Mouse (Mus musculus) heart, postnatal 14 days (tissue): ENCODE measurements around the gene Dnm2. TPM values are rescaled to one million over a fixed set of nuclear protein-coding genes. Genes with fewer than 3 reads are reported as not detected.

Source experiments
- DNase-seq, 2 experiments: peaks; one replicate each; pipeline ENCODE4 v3.0.0; 2021 to 2022
- intact Hi-C: fragments of 180-260 bp; cut with DNase I; formaldehyde crosslinking; loops from one replicate; pipeline ENCODE4 v1.15.1; 2025
- long read RNA-seq, 2 experiments: library from polyadenylated mRNA; stranded (forward); transcript quantifications; one replicate each; pipeline ENCODE4 v2.0.0; 2021
- total RNA-seq, 2 experiments: library from RNA; stranded (reverse); gene quantifications; 2 replicates each; pipeline ENCODE4 v1.2.3; 2021

Gene Dnm2
- total RNA-seq: 10 to 100 TPM; 78.3 to 81.6 TPM
- long read RNA-seq, experiment 1, transcript Dnm2-201 (21 exons, 3,502 nt): minor isoform, 6 of 190 reads
- long read RNA-seq, experiment 1, transcript Dnm2-206 (21 exons, 2,613 nt): minor isoform, 7 of 190 reads
- long read RNA-seq, experiment 1, transcript Dnm2-202 (20 exons, 3,450 nt): major isoform, 24 of 190 reads
- long read RNA-seq, experiment 1, transcript Dnm2-212 (20 exons, 2,715 nt): minor isoform, 10 of 190 reads
- long read RNA-seq, experiment 1, partial matches to known transcripts: 38 of 190 reads
- long read RNA-seq, experiment 1, other reads (novel, unspliced or antisense): 100 of 190 reads
- long read RNA-seq, experiment 2, transcript Dnm2-202 (20 exons, 3,450 nt): major isoform, 17 of 159 reads
- long read RNA-seq, experiment 2, transcript Dnm2-212 (20 exons, 2,715 nt): minor isoform, 12 of 159 reads
- long read RNA-seq, experiment 2, transcript Dnm2-206 (21 exons, 2,613 nt): minor isoform, 11 of 159 reads
- long read RNA-seq, experiment 2, partial matches to known transcripts: 11 of 159 reads
- long read RNA-seq, experiment 2, other reads (novel, unspliced or antisense): 98 of 159 reads

GRCm38 (mm10) chr9:21424631-21425555 lies at the start of gene Dnm2:
Dnm2 (plus strand) TSS chr9:21424908.
- DNase-seq: peak; percentile 96 to 98
- intact Hi-C loops: loop anchor here (2.0 kb wide), 1 partner anchor 38 kb away; no protein-coding TSS in a partner anchor

GRCm38 (mm10) chr9:21379195-21379594 lies 45.5 kb upstream of the Dnm2 start:
- intact Hi-C loops: no loop called here
- DNase-seq: no peak

- no peak for DNase-seq
- intact Hi-C loops: no loop called here
Measured at GRCm38 (mm10) chr9:21380868-21381267, 43.8 kb upstream of the Dnm2 start.

- intact Hi-C loops: no loop called here
- DNase-seq: no peak
Measured at GRCm38 (mm10) chr9:21383966-21384365, 40.7 kb upstream of the Dnm2 start.

GRCm38 (mm10) chr9:21392646-21393175 lies 32.0 kb upstream of the Dnm2 start:
- DNase-seq: peak; percentile 29 to 32
- intact Hi-C loops: no loop called here

- DNase-seq: no peak
- intact Hi-C loops: no loop called here
Measured at GRCm38 (mm10) chr9:21395692-21396091, 29.0 kb upstream of the Dnm2 start.

- intact Hi-C loops: no loop called here
- no peak for DNase-seq
Measured at GRCm38 (mm10) chr9:21397170-21397569, 27.5 kb upstream of the Dnm2 start.

- no peak for DNase-seq
- intact Hi-C loops: no loop called here
Measured at GRCm38 (mm10) chr9:21401042-21401441, 23.7 kb upstream of the Dnm2 start.

GRCm38 (mm10) chr9:21402764-21403253 lies 21.9 kb upstream of the Dnm2 start:
- intact Hi-C loops: no loop called here
- peak in 1 of 2 experiments; percentile 45 for DNase-seq

GRCm38 (mm10) chr9:21403745-21404144 lies 21.0 kb upstream of the Dnm2 start:
- intact Hi-C loops: no loop called here

GRCm38 (mm10) chr9:21405525-21405924 lies 19.2 kb upstream of the Dnm2 start:
- DNase-seq: no peak
- intact Hi-C loops: no loop called here

More at GRCm38 (mm10) chr9:21403745-21404144, 21.0 kb upstream of the Dnm2 start:
- no peak for DNase-seq

- peak; percentile 37 to 50 for DNase-seq
- intact Hi-C loops: no loop called here
Measured at GRCm38 (mm10) chr9:21407951-21408350, 16.8 kb upstream of the Dnm2 start.

GRCm38 (mm10) chr9:21408624-21409023 lies 16.1 kb upstream of the Dnm2 start:
- intact Hi-C loops: no loop called here
- DNase-seq: no peak

GRCm38 (mm10) chr9:21409592-21410317 lies 15.0 kb upstream of the Dnm2 start:
- DNase-seq: peak; percentile 84 to 89
- intact Hi-C loops: loop anchor here (1.0 to 2.0 kb wide), 3 partner anchors 41 to 96 kb away; no protein-coding TSS in a partner anchor

- intact Hi-C loops: loop anchor here (2.0 kb wide), 1 partner anchor 57 kb away; no protein-coding TSS in a partner anchor
- peak; percentile 73 to 79 for DNase-seq
Measured at GRCm38 (mm10) chr9:21411669-21412550, 12.8 kb upstream of the Dnm2 start, which contains the start of gene Qtrt1. Qtrt1 (plus strand) TSS chr9:21411837.

GRCm38 (mm10) chr9:21417866-21418265 lies 6.8 kb upstream of the Dnm2 start:
- intact Hi-C loops: no loop called here
- DNase-seq: no peak

- DNase-seq: no peak
Measured at GRCm38 (mm10) chr9:21419646-21420045, 5.1 kb upstream of the Dnm2 start.

GRCm38 (mm10) chr9:21425556-21425945 lies 843 bp downstream of the Dnm2 start:
- DNase-seq: no peak

More at GRCm38 (mm10) chr9:21419646-21420045, 5.1 kb upstream of the Dnm2 start:
- intact Hi-C loops: no loop called here

More at GRCm38 (mm10) chr9:21425556-21425945, 843 bp downstream of the Dnm2 start:
- intact Hi-C loops: loop anchor here (2.0 kb wide), 1 partner anchor 37 kb away; no protein-coding TSS in a partner anchor
